Mouse (Mus musculus) spleen, postnatal 36 days (tissue): ENCODE data around the gene Cpn1.

Source experiments
- DNase-seq, 2 experiments: peaks; one replicate each; pipeline ENCODE4 v3.0.0; 2022; ENCODE audit warnings: low spot score in 2 of 2, mixed read lengths in 1 of 2

Cpn1 gene

GRCm38 (mm10) chr19:43912775-43913486, 73.4 kb downstream of the Cpn1 start:
- DNase-seq = peak; percentile 47 to 52

GRCm38 (mm10) chr19:43906492-43906891, 79.9 kb downstream of the Cpn1 start:
- no peak for DNase-seq
